Mouse (Mus musculus): ENCODE measurements around the gene Capn15. TPM values are rescaled to one million over a fixed set of nuclear protein-coding genes. Genes with fewer than 3 reads are reported as not detected.

The Capn15 gene
- polyA plus RNA-seq, 1 experiment from 2014 or later: 18.5 TPM

- Histone ChIP-seq H3K4me1 (replicated peaks) (peaks cover 14% of the 10 kb centered on the region), H3K27ac (peak overlapping the region; percentile 82), H3K27me3 (replicated peaks) (no peaks in the 10 kb centered on the region), H3K4me2 (replicated peaks) (peak overlapping the region; percentile 76), H3K9ac (peak overlapping the region; percentile 95), H3K4me3 (replicated peaks) (peak overlapping the region; percentile 80), H3K9me3 (no peaks in the 10 kb centered on the region), H3K36me3 (peaks cover 13% of the 10 kb centered on the region; the same call in 1 of the 2 replicates)
- 3% methylated on average over 54 of the region's 54 CpGs for WGBS
- ATAC-seq: peak; percentile 80
These were observed 43.9 kb downstream of the Capn15 start for GRCm38 (mm10) chr17:25941511-25942241.

- no peak for ATAC-seq
- H3K4me3 ChIP-seq (replicated peaks): no peak overlapping the region
- H3K4me2 ChIP-seq (replicated peaks): no peak overlapping the region
- H3K9ac ChIP-seq: no peak overlapping the region
- no peaks in the 10 kb centered on the region for H3K27me3 ChIP-seq (replicated peaks)
- no peaks in the 10 kb centered on the region for H3K4me1 ChIP-seq (replicated peaks)
- 90% methylated on average over 1 of the region's 1 CpGs for WGBS
- H3K9me3 ChIP-seq: no peaks in the 10 kb centered on the region
- peaks cover 58% of the 10 kb centered on the region for H3K36me3 ChIP-seq
- no peak overlapping the region for H3K27ac ChIP-seq
These were observed 51.1 kb downstream of the Capn15 start for GRCm38 (mm10) chr17:25934526-25934925.

GRCm38 (mm10) chr17:25925348-25925747, 60.2 kb downstream of the Capn15 start:
- Histone ChIP-seq H3K36me3 (peaks cover 30% of the 10 kb centered on the region), H3K9me3 (no peaks in the 10 kb centered on the region), H3K27ac (no peak overlapping the region), H3K4me2 (replicated peaks) (no peak overlapping the region), H3K4me1 (replicated peaks) (0 out of 2 replicates have a peak, but pooled peaks cover 3% of the 10 kb centered on the region), H3K27me3 (replicated peaks) (no peaks in the 10 kb centered on the region), H3K4me3 (replicated peaks) (no peak overlapping the region), H3K9ac (no peak overlapping the region)
- 73% methylated on average over 2 of the region's 2 CpGs for WGBS
- no peak for ATAC-seq

- peaks cover 22% of the 10 kb centered on the region for H3K4me1 ChIP-seq (replicated peaks)
- H3K36me3 ChIP-seq: peaks cover 10% of the 10 kb centered on the region; the same call in 1 of the 2 replicates
- H3K4me2 ChIP-seq (replicated peaks): no peak overlapping the region
- no peak overlapping the region for H3K9ac ChIP-seq
- H3K27me3 ChIP-seq (replicated peaks): no peaks in the 10 kb centered on the region
- WGBS: 81% methylated on average over 5 of the region's 5 CpGs
- no peaks in the 10 kb centered on the region for H3K9me3 ChIP-seq
- no peak overlapping the region for H3K27ac ChIP-seq
- no peak overlapping the region for H3K4me3 ChIP-seq (replicated peaks)
- ATAC-seq: no peak
These were observed 63.5 kb downstream of the Capn15 start for GRCm38 (mm10) chr17:25922120-25922519.

DNA sequence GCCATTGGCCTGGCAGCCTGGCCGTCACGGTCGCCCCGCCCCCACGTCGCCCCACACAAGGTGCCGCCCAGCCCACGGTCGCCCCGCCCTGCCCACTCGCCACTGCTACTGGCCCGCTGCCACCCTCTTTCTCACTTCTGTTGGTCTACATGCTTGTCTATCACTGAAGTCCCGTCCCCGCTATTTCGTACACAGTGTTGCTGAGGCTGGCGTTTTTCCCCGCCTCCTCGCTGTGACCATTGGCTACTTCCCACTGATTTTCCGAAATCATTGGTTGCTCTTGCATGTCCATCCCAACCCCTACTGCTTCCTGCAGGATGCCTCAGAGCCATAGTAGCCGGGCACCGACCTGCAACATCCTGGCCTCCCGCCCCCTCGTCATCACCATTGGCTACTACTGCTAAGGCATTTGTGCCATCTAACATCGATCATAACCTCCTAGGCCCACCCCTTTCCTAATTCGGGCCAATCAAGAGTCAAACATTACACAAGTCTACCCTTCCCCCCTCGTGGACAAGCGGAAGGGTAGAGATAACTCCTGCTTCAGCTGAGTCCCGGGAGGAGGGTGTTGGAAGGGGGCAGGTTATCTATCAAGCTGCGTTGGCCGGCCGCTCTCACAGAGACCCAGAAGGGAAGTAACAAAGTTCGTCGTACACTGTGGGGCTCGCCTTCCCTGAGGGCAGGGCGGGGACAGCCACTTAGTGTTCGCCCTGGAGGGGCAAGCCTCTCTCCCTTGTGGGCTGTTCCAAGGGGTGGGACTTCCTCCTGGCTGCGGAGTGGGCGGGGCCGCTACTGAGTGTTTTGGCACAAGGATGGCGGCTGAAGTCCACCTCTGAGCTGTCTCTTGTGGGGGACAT, 65.6 kb downstream of the Capn15 start:
- Histone ChIP-seq H3K9me3 (no peaks in the 10 kb centered on the region), H3K4me3 (replicated peaks) (peak overlapping the region; percentile 98), H3K27me3 (replicated peaks) (no peaks in the 10 kb centered on the region), H3K4me1 (replicated peaks) (peaks cover 29% of the 10 kb centered on the region), H3K36me3 (no peaks in the 10 kb centered on the region), H3K4me2 (replicated peaks) (peak overlapping the region; percentile 85), H3K9ac (peak overlapping the region; percentile 70), H3K27ac (peak overlapping the region; percentile 93)
- under 1% methylated on average over 40 of the region's 40 CpGs for WGBS
- ATAC-seq: peak; percentile 98

GRCm38 (mm10) chr17:25919144-25919785, 66.3 kb downstream of the Capn15 start, which contains the start of gene Rab40c:
TSS of gene Rab40c (minus strand) at chr17:25919727.
- H3K27ac ChIP-seq: peak within 1 kb of the TSS; percentile 93
- H3K4me1 ChIP-seq (replicated peaks): peaks cover 29% of the 10 kb centered on the region
- H3K9ac ChIP-seq: peak within 1 kb of the TSS; percentile 86
- H3K36me3 ChIP-seq: no peaks in the 10 kb centered on the region
- no peaks in the 10 kb centered on the region for H3K9me3 ChIP-seq
- H3K27me3 ChIP-seq (replicated peaks): no peaks in the 10 kb centered on the region
- ATAC-seq: peak; percentile 5; the same call in 1 of the 2 replicates
- peak within 1 kb of the TSS; percentile 87 for H3K4me2 ChIP-seq (replicated peaks)
- under 1% methylated on average over 55 of the region's 78 CpGs for WGBS
- H3K4me3 ChIP-seq (replicated peaks): peak within 1 kb of the TSS; percentile 98

DNA sequence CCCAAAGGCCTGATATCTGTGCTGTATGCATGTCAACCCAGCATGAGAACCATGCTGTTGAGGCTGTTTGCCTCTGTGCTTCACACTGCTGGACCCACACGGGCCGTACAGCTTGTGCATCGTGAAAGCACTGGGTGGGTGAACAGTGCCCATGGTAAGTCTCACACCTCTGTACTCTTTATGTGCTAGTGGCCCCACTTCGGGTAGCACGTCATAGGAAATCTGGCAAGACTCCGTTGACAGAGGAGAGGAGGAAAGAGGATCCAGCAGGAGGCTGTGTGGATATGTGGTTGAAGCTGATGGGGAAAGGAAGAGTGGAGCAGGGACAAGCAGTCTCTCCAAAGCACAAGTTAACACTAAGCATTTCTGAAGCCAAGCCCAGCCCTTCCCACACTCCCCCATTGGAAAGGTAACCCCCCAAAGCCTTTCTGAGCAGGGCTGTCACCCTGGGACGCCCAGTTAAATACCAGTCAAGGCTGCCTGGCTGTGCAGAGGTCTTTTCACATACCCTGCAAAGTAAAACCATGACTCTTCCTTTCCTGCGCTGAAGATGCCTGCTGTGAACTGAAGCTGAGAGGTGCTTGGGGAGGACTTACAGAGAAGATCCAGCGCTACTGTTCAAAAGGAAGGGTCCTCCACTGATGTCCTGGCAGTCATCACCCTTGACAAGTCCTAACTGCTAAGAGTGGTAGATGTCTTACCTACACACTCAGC, 67.4 kb downstream of the Capn15 start:
- H3K9me3 ChIP-seq: no peaks in the 10 kb centered on the region
- ATAC-seq: no peak
- no peaks in the 10 kb centered on the region for H3K27me3 ChIP-seq (replicated peaks)
- H3K27ac ChIP-seq: no peak overlapping the region
- peak overlapping the region; percentile 86 for H3K9ac ChIP-seq
- no peaks in the 10 kb centered on the region for H3K36me3 ChIP-seq
- peak overlapping the region; percentile 87 for H3K4me2 ChIP-seq (replicated peaks)
- H3K4me1 ChIP-seq (replicated peaks): peaks cover 33% of the 10 kb centered on the region
- peak overlapping the region; percentile 98 for H3K4me3 ChIP-seq (replicated peaks)
- WGBS: 77% methylated on average over 9 of the region's 9 CpGs

- ATAC-seq: no peak
- Histone ChIP-seq H3K27me3 (replicated peaks) (no peaks in the 10 kb centered on the region), H3K9ac (no peak overlapping the region), H3K9me3 (no peaks in the 10 kb centered on the region), H3K36me3 (no peaks in the 10 kb centered on the region), H3K4me2 (replicated peaks) (0 out of 2 replicates have a peak overlapping the region, but pooled peaks have one; percentile 25), H3K27ac (peak overlapping the region; percentile 33; the same call in 1 of the 2 replicates), H3K4me3 (replicated peaks) (no peak overlapping the region), H3K4me1 (replicated peaks) (peaks cover 33% of the 10 kb centered on the region)
- WGBS: 62% methylated on average over 8 of the region's 8 CpGs
These were observed 68.5 kb downstream of the Capn15 start for GRCm38 (mm10) chr17:25916931-25917647.

- Histone ChIP-seq H3K4me1 (replicated peaks) (peaks cover 30% of the 10 kb centered on the region), H3K4me2 (replicated peaks) (no peak overlapping the region), H3K9me3 (no peaks in the 10 kb centered on the region), H3K36me3 (no peaks in the 10 kb centered on the region), H3K9ac (peak overlapping the region; percentile 10; the same call in 1 of the 2 replicates), H3K4me3 (replicated peaks) (no peak overlapping the region), H3K27ac (no peak overlapping the region), H3K27me3 (replicated peaks) (no peaks in the 10 kb centered on the region)
- ATAC-seq: no peak
- WGBS: 74% methylated on average over 4 of the region's 4 CpGs
These were observed 71.3 kb downstream of the Capn15 start for GRCm38 (mm10) chr17:25914295-25914694.

GRCm38 (mm10) chr17:25913877-25914275, 71.7 kb downstream of the Capn15 start:
- no peak for ATAC-seq
- Histone ChIP-seq H3K4me3 (replicated peaks) (no peak overlapping the region), H3K4me1 (replicated peaks) (peaks cover 28% of the 10 kb centered on the region), H3K36me3 (no peaks in the 10 kb centered on the region), H3K4me2 (replicated peaks) (no peak overlapping the region), H3K27me3 (replicated peaks) (no peaks in the 10 kb centered on the region), H3K9me3 (no peaks in the 10 kb centered on the region), H3K27ac (no peak overlapping the region), H3K9ac (peak overlapping the region; percentile 10; the same call in 1 of the 2 replicates)
- WGBS: 64% methylated on average over 1 of the region's 1 CpGs

All from intestine, embryonic 15.5 days (tissue).